Mouse (Mus musculus): ENCODE results near the gene Bcl9. TPM values are rescaled to one million over a fixed set of nuclear protein-coding genes. Genes with fewer than 3 reads are reported as not detected.
A peak's percentile ranks its signal among the peaks of the same experiment; 100 is the strongest.

The Bcl9 gene
- polyA plus RNA-seq, 1 experiment from 2014 or later = 35.9 TPM

DNA sequence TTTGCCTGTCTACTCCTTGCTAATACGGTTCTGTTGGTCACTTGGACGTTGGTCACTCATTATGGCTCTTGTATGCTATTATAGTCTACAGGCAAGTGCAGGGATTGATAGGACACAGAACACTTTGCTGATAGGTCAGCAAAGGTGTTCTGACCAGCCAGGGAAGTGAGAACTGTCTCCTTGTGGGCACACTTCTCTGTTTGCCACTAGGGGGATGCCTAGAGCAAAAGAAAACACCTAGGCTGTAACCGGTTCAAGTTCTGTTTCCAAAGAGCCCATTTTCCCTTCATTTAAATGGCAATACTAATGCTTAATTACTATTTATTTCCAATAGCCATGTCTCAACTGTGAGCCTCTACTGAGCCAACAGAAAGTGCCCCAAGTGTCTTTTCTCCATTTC, 113.9 kb downstream of the Bcl9 start:
- ATAC-seq = no peak
- Histone ChIP-seq H3K27me3 (replicated peaks; ENCODE audit: control insufficient read depth, insufficient read depth, low read length) (no peaks in the 10 kb centered on the region), H3K4me2 (ENCODE audit: low read depth, low read length) (no peak overlapping the region), H3K36me3 (ENCODE audit: control insufficient read depth, insufficient read depth, low read length) (no peaks in the 10 kb centered on the region), H3K27ac (ENCODE audit: low read length) (no peak overlapping the region), H3K4me1 (ENCODE audit: control insufficient read depth, insufficient read depth, low read length) (no peaks in the 10 kb centered on the region), H3K4me3 (ENCODE audit: low read length) (no peak overlapping the region), H3K9me3 (ENCODE audit: control insufficient read depth, low read length) (no peaks in the 10 kb centered on the region), H3K9ac (ENCODE audit: low read depth, low read length) (no peak overlapping the region)
- 49% methylated on average over 3 of the region's 3 CpGs for WGBS

DNA sequence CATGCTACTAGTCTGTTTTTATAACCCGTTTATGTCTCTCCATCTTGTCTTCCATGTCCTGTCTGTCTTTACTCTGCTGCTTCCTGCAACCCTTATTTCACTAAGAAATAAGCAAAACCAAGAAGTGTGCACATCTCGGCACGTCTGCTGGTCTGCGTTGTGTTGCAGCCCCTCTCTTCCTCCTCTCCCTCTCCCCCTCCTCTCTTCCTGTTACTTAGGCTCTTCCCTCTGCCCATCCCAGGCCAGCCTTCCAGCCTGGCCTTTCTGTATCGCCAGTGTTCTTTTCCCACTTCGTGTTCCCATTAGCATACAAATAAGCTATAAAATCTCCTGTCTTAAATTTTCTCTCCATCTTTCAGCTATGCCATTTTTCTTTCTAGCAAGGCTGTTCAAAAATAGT, 117.2 kb downstream of the Bcl9 start:
- H3K4me2 ChIP-seq (ENCODE audit: low read depth, low read length) = no peak overlapping the region; the same call in 1 of the 2 replicates
- no peak for ATAC-seq
- no peaks in the 10 kb centered on the region for H3K4me1 ChIP-seq (ENCODE audit: control insufficient read depth, insufficient read depth, low read length)
- WGBS = 33% methylated on average over 6 of the region's 6 CpGs
- H3K36me3 ChIP-seq (ENCODE audit: control insufficient read depth, insufficient read depth, low read length) = no peaks in the 10 kb centered on the region
- H3K27ac ChIP-seq (ENCODE audit: low read length) = no peak overlapping the region
- H3K9me3 ChIP-seq (ENCODE audit: control insufficient read depth, low read length) = no peaks in the 10 kb centered on the region
- no peak overlapping the region for H3K4me3 ChIP-seq (ENCODE audit: low read length)
- no peak overlapping the region for H3K9ac ChIP-seq (ENCODE audit: low read depth, low read length)
- H3K27me3 ChIP-seq (replicated peaks; ENCODE audit: control insufficient read depth, insufficient read depth, low read length) = no peaks in the 10 kb centered on the region

DNA sequence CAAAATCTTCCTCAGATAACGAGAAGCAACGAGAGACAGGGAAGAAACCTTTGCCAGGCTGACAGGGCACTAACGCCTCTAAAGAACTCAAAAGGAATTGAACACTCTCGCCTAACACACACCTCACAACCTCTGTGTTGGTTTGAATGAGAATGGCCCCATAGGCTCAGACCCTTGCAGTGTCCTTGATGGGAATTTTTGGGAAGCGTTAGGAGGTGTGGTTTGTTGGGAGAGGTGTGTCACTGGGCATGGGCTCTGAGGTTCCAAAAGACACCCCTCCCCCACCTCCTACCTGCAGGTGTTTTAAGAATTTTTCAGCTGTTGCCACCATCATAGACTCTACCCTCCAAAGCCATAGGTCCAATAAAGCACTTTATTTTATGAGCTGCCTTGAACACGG, 118.8 kb downstream of the Bcl9 start:
- no peak for ATAC-seq
- H3K27me3 ChIP-seq (replicated peaks; ENCODE audit: control insufficient read depth, insufficient read depth, low read length) = no peaks in the 10 kb centered on the region
- H3K4me3 ChIP-seq (ENCODE audit: low read length) = no peak overlapping the region
- H3K27ac ChIP-seq (ENCODE audit: low read length) = no peak overlapping the region
- H3K9me3 ChIP-seq (ENCODE audit: control insufficient read depth, low read length) = no peaks in the 10 kb centered on the region
- H3K4me1 ChIP-seq (ENCODE audit: control insufficient read depth, insufficient read depth, low read length) = no peaks in the 10 kb centered on the region
- H3K4me2 ChIP-seq (ENCODE audit: low read depth, low read length) = no peak overlapping the region
- 71% methylated on average over 6 of the region's 6 CpGs for WGBS
- H3K36me3 ChIP-seq (ENCODE audit: control insufficient read depth, insufficient read depth, low read length) = no peaks in the 10 kb centered on the region
- H3K9ac ChIP-seq (ENCODE audit: low read depth, low read length) = no peak overlapping the region

DNA sequence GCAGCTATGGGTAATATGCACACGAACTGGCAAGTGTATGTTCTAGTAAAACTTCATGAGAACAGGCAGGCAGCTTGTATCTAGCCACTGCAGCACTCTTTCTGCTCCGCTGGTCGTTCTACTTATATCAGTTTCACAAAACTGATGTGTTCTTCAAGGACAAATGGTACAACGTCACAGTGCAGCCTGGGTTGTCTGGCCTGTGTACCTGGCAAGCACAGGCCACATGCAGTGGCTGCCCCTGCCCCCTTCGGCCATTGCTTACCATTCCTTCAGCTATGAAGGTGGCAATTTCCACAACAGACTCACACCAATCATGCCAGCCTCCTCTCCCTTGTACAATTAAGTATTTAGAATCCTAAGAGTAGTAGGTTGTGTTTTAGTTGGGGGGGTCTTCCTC, 125.1 kb downstream of the Bcl9 start:
- Histone ChIP-seq H3K9me3 (ENCODE audit: control insufficient read depth, low read length) (no peaks in the 10 kb centered on the region), H3K36me3 (ENCODE audit: control insufficient read depth, insufficient read depth, low read length) (no peaks in the 10 kb centered on the region), H3K27me3 (replicated peaks; ENCODE audit: control insufficient read depth, insufficient read depth, low read length) (no peaks in the 10 kb centered on the region), H3K4me2 (ENCODE audit: low read depth, low read length) (no peak overlapping the region), H3K4me1 (ENCODE audit: control insufficient read depth, insufficient read depth, low read length) (no peaks in the 10 kb centered on the region), H3K27ac (ENCODE audit: low read length) (no peak overlapping the region), H3K4me3 (ENCODE audit: low read length) (no peak overlapping the region), H3K9ac (ENCODE audit: low read depth, low read length) (no peak overlapping the region)
- WGBS = 90% methylated on average over 5 of the region's 5 CpGs
- ATAC-seq = no peak

DNA sequence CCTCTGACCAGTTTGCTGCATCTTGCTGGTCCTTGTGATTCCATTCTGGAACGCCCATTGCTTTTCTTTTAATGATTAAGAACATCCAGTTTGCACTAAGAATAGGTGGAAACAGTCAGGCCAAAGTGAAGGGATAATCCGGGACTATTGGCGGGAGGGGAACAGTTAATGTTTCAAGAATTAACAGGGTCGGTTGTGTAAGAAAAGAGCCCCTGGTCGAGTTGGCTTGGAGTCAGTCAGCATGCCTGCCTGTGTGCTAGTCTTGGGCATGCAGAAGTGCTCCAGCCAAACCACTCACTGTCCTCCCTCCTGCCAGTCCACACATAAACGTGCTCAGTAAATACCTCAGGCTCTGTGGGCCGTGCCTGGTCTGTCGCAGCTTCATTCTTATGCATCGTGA, 125.5 kb downstream of the Bcl9 start:
- ATAC-seq = no peak
- Histone ChIP-seq H3K36me3 (ENCODE audit: control insufficient read depth, insufficient read depth, low read length) (no peaks in the 10 kb centered on the region), H3K27me3 (replicated peaks; ENCODE audit: control insufficient read depth, insufficient read depth, low read length) (no peaks in the 10 kb centered on the region), H3K4me3 (ENCODE audit: low read length) (no peak overlapping the region), H3K4me2 (ENCODE audit: low read depth, low read length) (no peak overlapping the region), H3K9ac (ENCODE audit: low read depth, low read length) (no peak overlapping the region), H3K27ac (ENCODE audit: low read length) (no peak overlapping the region), H3K4me1 (ENCODE audit: control insufficient read depth, insufficient read depth, low read length) (no peaks in the 10 kb centered on the region), H3K9me3 (ENCODE audit: control insufficient read depth, low read length) (no peaks in the 10 kb centered on the region)
- 69% methylated on average over 9 of the region's 9 CpGs for WGBS

DNA sequence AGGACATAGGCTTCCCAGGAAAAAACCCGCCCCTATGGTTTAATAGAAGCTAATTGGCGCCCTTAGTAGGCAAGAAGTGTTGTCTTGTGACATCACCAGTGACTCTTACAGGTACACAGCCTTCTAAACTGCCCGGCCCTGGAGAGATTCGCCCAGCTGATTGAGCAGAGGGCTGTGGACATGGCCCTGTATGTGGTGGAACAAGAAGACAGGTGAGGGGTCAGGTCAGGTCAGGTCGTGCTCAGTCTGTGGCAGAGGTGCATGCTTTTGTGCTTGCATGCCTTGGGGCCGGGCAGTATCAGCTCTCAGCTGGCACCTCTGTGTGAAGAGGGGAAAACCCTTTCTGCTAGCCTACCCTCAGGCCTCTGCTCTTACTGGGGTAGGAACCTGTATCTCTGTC, 126.2 kb downstream of the Bcl9 start:
- H3K4me2 ChIP-seq (ENCODE audit: low read depth, low read length) = no peak overlapping the region
- ATAC-seq = no peak
- no peaks in the 10 kb centered on the region for H3K36me3 ChIP-seq (ENCODE audit: control insufficient read depth, insufficient read depth, low read length)
- H3K9me3 ChIP-seq (ENCODE audit: control insufficient read depth, low read length) = no peaks in the 10 kb centered on the region
- no peaks in the 10 kb centered on the region for H3K27me3 ChIP-seq (replicated peaks; ENCODE audit: control insufficient read depth, insufficient read depth, low read length)
- 83% methylated on average over 6 of the region's 6 CpGs for WGBS
- no peak overlapping the region for H3K27ac ChIP-seq (ENCODE audit: low read length)
- no peaks in the 10 kb centered on the region for H3K4me1 ChIP-seq (ENCODE audit: control insufficient read depth, insufficient read depth, low read length)
- no peak overlapping the region for H3K4me3 ChIP-seq (ENCODE audit: low read length)
- H3K9ac ChIP-seq (ENCODE audit: low read depth, low read length) = no peak overlapping the region

DNA sequence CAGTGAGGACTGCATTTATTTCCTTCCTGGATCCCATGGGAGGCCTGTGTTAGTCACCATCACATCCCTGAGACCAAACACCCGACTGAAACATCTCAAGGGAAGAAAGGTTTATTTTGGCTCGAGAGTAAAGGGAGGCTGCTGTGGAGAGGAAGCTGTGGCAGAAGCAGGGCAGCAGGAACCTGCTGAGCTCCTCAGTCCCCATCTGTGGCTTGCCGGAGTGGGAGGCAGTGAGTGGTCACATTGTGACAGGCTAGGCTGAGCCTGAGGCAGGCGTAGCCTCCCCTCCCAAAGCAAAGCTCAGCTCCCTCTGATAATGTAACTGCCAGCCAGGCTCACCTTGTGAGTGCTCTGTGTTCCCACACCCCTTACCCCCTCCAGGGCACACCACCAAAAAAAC, 130.6 kb downstream of the Bcl9 start:
- Histone ChIP-seq H3K4me1 (ENCODE audit: control insufficient read depth, insufficient read depth, low read length) (no peaks in the 10 kb centered on the region), H3K4me3 (ENCODE audit: low read length) (no peak overlapping the region), H3K9ac (ENCODE audit: low read depth, low read length) (no peak overlapping the region), H3K36me3 (ENCODE audit: control insufficient read depth, insufficient read depth, low read length) (no peaks in the 10 kb centered on the region), H3K9me3 (ENCODE audit: control insufficient read depth, low read length) (no peaks in the 10 kb centered on the region), H3K27ac (ENCODE audit: low read length) (no peak overlapping the region), H3K4me2 (ENCODE audit: low read depth, low read length) (no peak overlapping the region), H3K27me3 (replicated peaks; ENCODE audit: control insufficient read depth, insufficient read depth, low read length) (no peaks in the 10 kb centered on the region)
- WGBS = 78% methylated on average over 4 of the region's 4 CpGs
- ATAC-seq = no peak

DNA sequence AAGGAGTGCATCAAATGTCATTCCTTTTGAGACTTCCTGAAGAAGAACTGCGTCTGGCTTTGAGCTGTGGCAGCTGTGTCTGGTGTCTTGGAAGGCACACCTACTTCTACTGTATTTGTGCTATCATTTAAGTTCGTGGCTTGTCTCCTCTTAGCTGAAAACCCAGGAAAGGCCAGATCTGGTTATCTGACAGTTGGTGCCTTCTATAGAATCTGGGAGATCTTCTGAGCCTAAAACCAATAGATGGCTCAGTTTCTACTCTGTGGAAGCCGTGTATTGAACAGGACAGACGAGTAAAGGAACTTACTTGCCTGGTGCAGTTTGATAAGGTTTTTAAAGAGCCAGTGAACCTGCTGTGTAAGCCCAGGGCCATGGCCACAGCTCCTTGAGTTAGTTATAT, 133.2 kb downstream of the Bcl9 start:
- H3K4me2 ChIP-seq (ENCODE audit: low read depth, low read length) = no peak overlapping the region
- no peaks in the 10 kb centered on the region for H3K27me3 ChIP-seq (replicated peaks; ENCODE audit: control insufficient read depth, insufficient read depth, low read length)
- H3K4me1 ChIP-seq (ENCODE audit: control insufficient read depth, insufficient read depth, low read length) = peaks cover 7% of the 10 kb centered on the region; the same call in 1 of the 2 replicates
- 76% methylated on average over 4 of the region's 4 CpGs for WGBS
- H3K27ac ChIP-seq (ENCODE audit: low read length) = no peak overlapping the region
- H3K9me3 ChIP-seq (ENCODE audit: control insufficient read depth, low read length) = no peaks in the 10 kb centered on the region
- H3K36me3 ChIP-seq (ENCODE audit: control insufficient read depth, insufficient read depth, low read length) = no peaks in the 10 kb centered on the region
- no peak overlapping the region for H3K4me3 ChIP-seq (ENCODE audit: low read length)
- no peak overlapping the region for H3K9ac ChIP-seq (ENCODE audit: low read depth, low read length)
- no peak for ATAC-seq

DNA sequence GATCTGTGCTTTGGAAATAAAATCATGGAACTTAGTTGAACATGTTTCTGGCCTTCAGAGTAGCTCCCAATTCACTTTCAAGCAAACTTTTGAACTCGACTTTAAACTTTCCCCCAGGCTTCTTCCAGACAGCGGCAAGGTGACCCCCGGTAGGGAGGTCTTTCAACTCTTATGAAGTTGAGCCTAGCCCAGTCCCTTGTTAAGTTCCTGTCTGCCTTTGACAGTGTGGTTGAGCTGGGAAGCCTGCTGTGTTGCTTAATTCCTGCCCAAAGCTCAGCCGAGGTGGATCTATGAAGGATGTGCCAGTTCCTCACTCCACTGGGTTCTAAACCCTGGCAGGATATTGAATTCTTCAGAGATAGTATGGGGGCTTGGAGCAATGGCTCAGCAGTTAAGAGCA, 135.9 kb downstream of the Bcl9 start:
- no peak overlapping the region for H3K9ac ChIP-seq (ENCODE audit: low read depth, low read length)
- H3K4me3 ChIP-seq (ENCODE audit: low read length) = no peak overlapping the region
- H3K4me1 ChIP-seq (ENCODE audit: control insufficient read depth, insufficient read depth, low read length) = peaks cover 8% of the 10 kb centered on the region; the same call in 1 of the 2 replicates
- no peak overlapping the region for H3K27ac ChIP-seq (ENCODE audit: low read length)
- WGBS = 75% methylated on average over 4 of the region's 4 CpGs
- ATAC-seq = no peak
- no peaks in the 10 kb centered on the region for H3K9me3 ChIP-seq (ENCODE audit: control insufficient read depth, low read length)
- H3K36me3 ChIP-seq (ENCODE audit: control insufficient read depth, insufficient read depth, low read length) = no peaks in the 10 kb centered on the region
- H3K4me2 ChIP-seq (ENCODE audit: low read depth, low read length) = no peak overlapping the region
- H3K27me3 ChIP-seq (replicated peaks; ENCODE audit: control insufficient read depth, insufficient read depth, low read length) = no peaks in the 10 kb centered on the region

DNA sequence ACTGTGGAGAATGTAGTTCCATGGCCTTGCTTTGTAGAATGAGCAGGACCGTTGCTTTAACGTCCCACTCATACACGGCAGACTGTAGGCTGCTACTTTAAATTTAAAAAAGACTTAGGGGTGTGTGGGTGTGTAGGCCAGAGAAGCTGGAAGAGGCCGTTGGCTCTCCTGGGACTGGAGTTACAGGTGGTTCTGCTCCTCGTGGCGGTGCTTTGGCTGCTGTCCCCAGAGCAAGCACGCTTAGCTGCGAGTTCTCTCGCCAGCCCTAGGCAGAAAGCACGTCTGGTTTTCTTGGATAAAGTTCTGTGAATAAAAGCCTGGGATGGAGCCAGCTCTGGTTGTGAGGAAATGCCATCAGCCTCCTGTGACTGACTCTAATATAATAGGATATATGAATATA, 136.8 kb downstream of the Bcl9 start:
- 0 out of 2 replicates have a peak overlapping the region, but pooled peaks have one; percentile 77 for H3K4me2 ChIP-seq (ENCODE audit: low read depth, low read length)

More for the DNA sequence above, 136.8 kb downstream of the Bcl9 start:
- Histone ChIP-seq H3K27me3 (replicated peaks; ENCODE audit: control insufficient read depth, insufficient read depth, low read length) (no peaks in the 10 kb centered on the region), H3K36me3 (ENCODE audit: control insufficient read depth, insufficient read depth, low read length) (no peaks in the 10 kb centered on the region), H3K4me1 (ENCODE audit: control insufficient read depth, insufficient read depth, low read length) (peaks cover 8% of the 10 kb centered on the region; the same call in 1 of the 2 replicates), H3K9ac (ENCODE audit: low read depth, low read length) (no peak overlapping the region), H3K27ac (ENCODE audit: low read length) (no peak overlapping the region), H3K9me3 (ENCODE audit: control insufficient read depth, low read length) (no peaks in the 10 kb centered on the region), H3K4me3 (ENCODE audit: low read length) (no peak overlapping the region)
- WGBS = 64% methylated on average over 10 of the region's 10 CpGs
- ATAC-seq = no peak

Measured in intestine, embryonic 16.5 days (tissue).